ENCODE assay signal across 9 mouse cellular contexts in genomic region chr9:111247682-111248246, GRCm38 (mm10). TPM values are rescaled to one million over a fixed set of nuclear protein-coding genes. Genes with fewer than 3 reads are reported as not detected.
DNase-seq lines count a peak whose midpoint lies in the region; ATAC-seq and TF ChIP-seq lines count a peak whose summit lies in the region.
"Had no signal": no experiment of that assay in that cellular context is flagged by ENCODE, and none has a peak within 500 bp of the region (broad histone marks: within the 10 kb centered on the region; RNA-seq: fewer than 3 reads in every experiment).

No protein-coding gene starts in this region.

- H3K4me1 ChIP-seq in forebrain, embryonic 14.5 days (ENCODE audit: control insufficient read depth, insufficient read depth, low read length), result no peaks in the 10 kb centered on the region
- H3K4me1 ChIP-seq in forebrain, embryonic 11.5 days (replicated peaks; ENCODE audit: control insufficient read depth, insufficient read depth, low read length), result no peaks in the 10 kb centered on the region
- no peaks in the 10 kb centered on the region for H3K4me1 ChIP-seq in thymus, adult 2 months (replicated peaks; ENCODE audit: control insufficient read depth, insufficient read depth, low read length)
- no peaks in the 10 kb centered on the region for H3K4me1 ChIP-seq in limb, embryonic 14.5 days (ENCODE audit: control insufficient read depth, insufficient read depth, low read length)
- no peaks in the 10 kb centered on the region for H3K4me1 ChIP-seq in hindbrain, embryonic 14.5 days (replicated peaks; ENCODE audit: control insufficient read depth, insufficient read depth, low read length)
- H3K4me1 ChIP-seq: limb, embryonic 12.5 days had no signal

- ATAC-seq in forebrain, embryonic 14.5 days, result no peak
- no peak for ATAC-seq in forebrain, embryonic 11.5 days (replicated peaks; ENCODE audit: low FRiP score)
- ATAC-seq in limb, embryonic 14.5 days (ENCODE audit: low FRiP score, low read depth), result 0 out of 2 replicates have a peak, but pooled peaks have one; percentile 26
- ATAC-seq in hindbrain, embryonic 14.5 days (ENCODE audit: low FRiP score), result no peak

- no peak overlapping the region for H3K27ac ChIP-seq in forebrain, embryonic 14.5 days (ENCODE audit: low read depth, low read length)
- H3K27ac ChIP-seq in forebrain, embryonic 11.5 days (ENCODE audit: low read depth, low read length), result no peak overlapping the region
- no peak overlapping the region for H3K27ac ChIP-seq in thymus, adult 2 months (ENCODE audit: control insufficient read depth, insufficient read depth, low read length)
- H3K27ac ChIP-seq in limb, embryonic 14.5 days (replicated peaks; ENCODE audit: low read depth, low read length), result no peak overlapping the region
- no peak overlapping the region for H3K27ac ChIP-seq in hindbrain, embryonic 14.5 days
- H3K27ac ChIP-seq: limb, embryonic 12.5 days had no signal

- no peak overlapping the region for H3K4me2 ChIP-seq in forebrain, embryonic 14.5 days (ENCODE audit: low read length)
- H3K4me2 ChIP-seq in forebrain, embryonic 11.5 days (ENCODE audit: low read depth, low read length, severe bottlenecking), result no peak overlapping the region
- no peak overlapping the region for H3K4me2 ChIP-seq in limb, embryonic 14.5 days (replicated peaks; ENCODE audit: low read depth, low read length, severe bottlenecking)
- no peak overlapping the region for H3K4me2 ChIP-seq in hindbrain, embryonic 14.5 days (replicated peaks)
- H3K4me2 ChIP-seq: limb, embryonic 12.5 days had no signal

- no peak overlapping the region for H3K9ac ChIP-seq in forebrain, embryonic 14.5 days (ENCODE audit: low read length)
- H3K9ac ChIP-seq in forebrain, embryonic 11.5 days (ENCODE audit: low read length), result no peak overlapping the region
- H3K9ac ChIP-seq in limb, embryonic 14.5 days (ENCODE audit: low read depth, low read length, severe bottlenecking), result no peak overlapping the region
- H3K9ac ChIP-seq in hindbrain, embryonic 14.5 days, result no peak overlapping the region
- H3K9ac ChIP-seq: limb, embryonic 12.5 days had no signal

- H3K27me3 ChIP-seq in forebrain, embryonic 14.5 days (replicated peaks; ENCODE audit: control insufficient read depth, insufficient read depth, low read length), result no peaks in the 10 kb centered on the region
- no peaks in the 10 kb centered on the region for H3K27me3 ChIP-seq in forebrain, embryonic 11.5 days (ENCODE audit: control insufficient read depth, insufficient read depth, low read length)
- no peaks in the 10 kb centered on the region for H3K27me3 ChIP-seq in thymus, adult 2 months (ENCODE audit: control insufficient read depth, insufficient read depth, low read length)
- no peaks in the 10 kb centered on the region for H3K27me3 ChIP-seq in limb, embryonic 14.5 days (ENCODE audit: control insufficient read depth, insufficient read depth, low read length)
- H3K27me3 ChIP-seq in hindbrain, embryonic 14.5 days (ENCODE audit: control insufficient read depth, insufficient read depth, low read length), result no peaks in the 10 kb centered on the region
- H3K27me3 ChIP-seq: limb, embryonic 12.5 days had no signal

- peak; percentile 14 for DNase-seq in forebrain, embryonic 14.5 days (ENCODE audit: low spot score)
- no peak for DNase-seq in forebrain, embryonic 11.5 days (ENCODE audit: low spot score)
- peak; percentile 44 for DNase-seq in thymus, adult 2 months
- no peak for DNase-seq in thymus, adult 18-20 months
- no peak for DNase-seq in limb, embryonic 14.5 days (ENCODE audit: low spot score)
- no peak for DNase-seq in frontal cortex, postnatal 14 days (ENCODE audit: low spot score in 2 of 2)
- DNase-seq in neural tube, embryonic 10.5 days (ENCODE audit: extremely low spot score, low spot score), result no peak
- no peak for DNase-seq in hindbrain, embryonic 14.5 days (ENCODE audit: low spot score)

- 89% methylated on average over 3 of the region's 3 CpGs for WGBS in forebrain, embryonic 14.5 days
- 90% methylated on average over 3 of the region's 3 CpGs for WGBS in forebrain, embryonic 11.5 days
- 97% methylated on average over 3 of the region's 3 CpGs for WGBS in thymus, adult 2 months
- 85% methylated on average over 3 of the region's 3 CpGs for WGBS in limb, embryonic 14.5 days
- WGBS in hindbrain, embryonic 14.5 days, result 90% methylated on average over 3 of the region's 3 CpGs

- TF ChIP-seq POLR2A in thymus, adult 2 months (IDR thresholded peaks at IDR 0.05; ENCODE audit: control insufficient read depth, extremely low read depth, insufficient read depth, low read length, poor library complexity), result no peak
- no peak for TF ChIP-seq POLR2A in limb, embryonic 14.5 days (IDR thresholded peaks at IDR 0.05; ENCODE audit: borderline replicate concordance, extremely low read depth, insufficient read depth, insufficient read length)

- H3K36me3 ChIP-seq in forebrain, embryonic 14.5 days (ENCODE audit: control insufficient read depth, insufficient read depth, low read length), result peaks cover 66% of the 10 kb centered on the region
- no peaks in the 10 kb centered on the region; the same call in 1 of the 2 replicates for H3K36me3 ChIP-seq in forebrain, embryonic 11.5 days (ENCODE audit: control insufficient read depth, insufficient read depth, low read length)
- H3K36me3 ChIP-seq in thymus, adult 2 months (ENCODE audit: control insufficient read depth, insufficient read depth, low read length), result peaks cover 37% of the 10 kb centered on the region
- peaks cover 76% of the 10 kb centered on the region for H3K36me3 ChIP-seq in limb, embryonic 14.5 days (ENCODE audit: control insufficient read depth, insufficient read depth, low read length)
- H3K36me3 ChIP-seq in hindbrain, embryonic 14.5 days (replicated peaks; ENCODE audit: control insufficient read depth, insufficient read depth), result peaks cover 62% of the 10 kb centered on the region

- no peaks in the 10 kb centered on the region for H3K9me3 ChIP-seq in forebrain, embryonic 14.5 days (replicated peaks; ENCODE audit: control insufficient read depth, low read length)
- no peaks in the 10 kb centered on the region for H3K9me3 ChIP-seq in forebrain, embryonic 11.5 days (ENCODE audit: control insufficient read depth, low read length)
- no peaks in the 10 kb centered on the region for H3K9me3 ChIP-seq in limb, embryonic 14.5 days (ENCODE audit: control insufficient read depth, low read length)
- H3K9me3 ChIP-seq in hindbrain, embryonic 14.5 days (ENCODE audit: control insufficient read depth, low read length), result no peaks in the 10 kb centered on the region
- H3K9me3 ChIP-seq: limb, embryonic 12.5 days had no signal

- no peak for TF ChIP-seq CTCF in thymus, adult 2 months (IDR thresholded peaks at IDR 0.05; ENCODE audit: borderline replicate concordance, control insufficient read depth, extremely low read depth, insufficient read depth, low read length, poor library complexity)

- H3K4me3 ChIP-seq in forebrain, embryonic 14.5 days (ENCODE audit: low read depth, low read length), result no peak overlapping the region
- H3K4me3 ChIP-seq in forebrain, embryonic 11.5 days (ENCODE audit: low read depth, low read length), result no peak overlapping the region
- no peak overlapping the region for H3K4me3 ChIP-seq in thymus, adult 2 months (ENCODE audit: control insufficient read depth, insufficient read depth, low read length)
- no peak overlapping the region for H3K4me3 ChIP-seq in limb, embryonic 14.5 days (replicated peaks; ENCODE audit: low read length)
- H3K4me3 ChIP-seq in hindbrain, embryonic 14.5 days (replicated peaks; ENCODE audit: low read length), result no peak overlapping the region
- H3K4me3 ChIP-seq: limb, embryonic 12.5 days had no signal

RNA-seq across cellular contexts. Expression of gene Mlh1, which starts 23.8 kb away (rescaled TPM):
- polyA plus RNA-seq in forebrain, embryonic 14.5 days (2014; fragmentation: Nextera tagmentation; extraction: Ambion mirVana), result 30.4 and 37.0 TPM in 2 replicates
- polyA plus RNA-seq in forebrain, embryonic 11.5 days (2014; fragmentation: Nextera tagmentation; extraction: Ambion mirVana), result 54.7 and 57.9 TPM in 2 replicates
- 23.6 and 24.6 TPM in 2 replicates for polyA plus RNA-seq in thymus, adult 2 months (2012; rRNA removed)
- 46.5 and 52.2 TPM in 2 replicates for polyA plus RNA-seq in limb, embryonic 14.5 days (2012; rRNA removed)
- 33.5 and 35.4 TPM in 2 replicates for polyA plus RNA-seq in limb, embryonic 14.5 days (2014; fragmentation: Nextera tagmentation; extraction: Ambion mirVana)
- 27.0 and 27.4 TPM in 2 replicates for polyA plus RNA-seq in hindbrain, embryonic 14.5 days (2014; fragmentation: Nextera tagmentation; extraction: Ambion mirVana)

RNA-seq across cellular contexts. Expression of gene Epm2aip1, which starts 24.0 kb away (rescaled TPM):
- polyA plus RNA-seq in forebrain, embryonic 14.5 days (2014; fragmentation: Nextera tagmentation; extraction: Ambion mirVana), result 60.5 and 73.7 TPM in 2 replicates
- polyA plus RNA-seq in forebrain, embryonic 11.5 days (2014; fragmentation: Nextera tagmentation; extraction: Ambion mirVana), result 44.5 and 45.6 TPM in 2 replicates
- 22.9 and 29.1 TPM in 2 replicates for polyA plus RNA-seq in thymus, adult 2 months (2012; rRNA removed)
- polyA plus RNA-seq in limb, embryonic 14.5 days (2012; rRNA removed), result 45.2 and 47.8 TPM in 2 replicates
- polyA plus RNA-seq in limb, embryonic 14.5 days (2014; fragmentation: Nextera tagmentation; extraction: Ambion mirVana), result 45.4 and 47.3 TPM in 2 replicates
- polyA plus RNA-seq in hindbrain, embryonic 14.5 days (2014; fragmentation: Nextera tagmentation; extraction: Ambion mirVana), result 81.3 and 98.0 TPM in 2 replicates

Comparison
In these comparisons a context has a peak if more than half of its experiments do, and no peak if none do; other contexts are left out.
1. DNase-seq: peak in forebrain, embryonic 14.5 days (single experiment) and thymus, adult 2 months (single experiment); none in forebrain, embryonic 11.5 days (single experiment), thymus, adult 18-20 months (0 of 2), limb, embryonic 14.5 days (single experiment), frontal cortex, postnatal 14 days (0 of 2), neural tube, embryonic 10.5 days (single experiment) and hindbrain, embryonic 14.5 days (single experiment).